Mouse (Mus musculus) left cerebral cortex, postnatal 14 days (tissue): ENCODE results near the gene Nme8. TPM values are rescaled to one million over a fixed set of nuclear protein-coding genes. Genes with fewer than 3 reads are reported as not detected.

Experiments used
- DNase-seq, 2 experiments: peaks; one replicate each; pipeline ENCODE4 v3.0.0; 2021 to 2022; ENCODE audit warnings: low spot score in 2 of 2, mixed read lengths in 1 of 2
- intact Hi-C: fragments of 180-260 bp; cut with DNase I; formaldehyde crosslinking; loops from one replicate; pipeline ENCODE4 v1.15.1; 2025
- total RNA-seq, 2 experiments: library from RNA; stranded (reverse); gene quantifications; 2 replicates each; pipeline ENCODE4 v1.2.3; 2021

The Nme8 gene
- total RNA-seq, 2 experiments from 2014 or later = not detected

DNA sequence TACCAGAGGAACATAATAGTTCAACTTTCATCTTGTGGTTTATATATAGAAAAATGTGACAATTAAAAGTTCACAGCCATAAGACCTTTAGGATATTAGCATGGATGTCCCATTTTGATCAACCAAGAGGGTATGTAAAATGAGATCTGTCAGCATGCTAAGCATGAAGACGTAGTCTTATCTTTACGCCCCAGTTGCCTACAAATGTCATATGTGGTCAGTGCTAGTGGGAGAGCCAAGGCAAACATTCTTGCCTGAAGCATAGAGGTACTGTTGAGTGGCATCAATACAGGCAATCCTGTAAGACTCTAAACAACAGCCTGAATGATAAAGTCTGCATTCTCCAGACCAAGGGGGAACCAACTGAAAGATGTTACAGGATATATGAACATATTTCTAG lies 45.2 kb downstream of the Nme8 start:
- no peak for DNase-seq
- intact Hi-C loops = no loop called here

DNA sequence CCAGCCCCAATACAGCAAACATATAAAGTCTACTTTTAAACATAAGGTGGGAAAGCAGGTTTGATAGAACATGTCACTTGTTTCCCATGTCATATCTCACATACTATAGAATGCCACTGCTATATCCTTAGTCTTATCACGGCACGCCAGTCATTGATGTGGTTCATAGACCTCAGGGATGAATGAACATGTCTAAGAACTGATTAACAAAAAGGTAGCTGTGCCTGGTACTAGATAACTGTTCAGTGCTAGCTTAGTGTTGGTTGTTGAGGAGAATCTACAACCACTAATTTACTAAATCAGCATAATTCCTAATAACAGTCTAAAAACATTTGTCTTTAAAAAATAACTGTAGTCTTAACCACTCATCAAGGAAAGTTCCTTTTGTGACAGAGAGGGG lies 47.8 kb downstream of the Nme8 start:
- intact Hi-C loops = loop anchor here (10.0 kb wide), 1 partner anchor 195 kb away; no protein-coding TSS in a partner anchor

DNA sequence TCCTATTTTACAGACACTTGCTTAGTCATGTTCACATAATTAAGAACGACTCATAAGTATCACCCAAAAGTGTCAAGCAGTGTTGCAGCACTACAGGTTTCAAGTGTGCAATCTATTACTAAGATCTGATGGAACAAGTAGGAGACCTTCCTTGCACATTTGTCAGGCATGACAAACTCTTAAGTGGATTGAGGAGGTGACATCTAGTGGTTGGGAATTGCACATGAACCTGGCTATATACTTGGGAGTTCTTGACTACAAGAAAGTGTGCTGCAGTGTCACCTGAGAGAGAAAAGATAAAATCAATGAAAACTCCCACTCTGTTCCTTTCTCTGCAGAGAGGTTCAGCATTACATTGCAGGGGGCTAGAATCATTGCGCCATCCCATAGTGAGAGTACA lies 53.4 kb downstream of the Nme8 start:
- intact Hi-C loops = loop anchor here (5.0 to 10.0 kb wide), 3 partner anchors 189 to 467 kb away; no protein-coding TSS in a partner anchor
- DNase-seq = peak; percentile 20 to 23

More for the DNA sequence above, 47.8 kb downstream of the Nme8 start:
- no peak for DNase-seq

DNA sequence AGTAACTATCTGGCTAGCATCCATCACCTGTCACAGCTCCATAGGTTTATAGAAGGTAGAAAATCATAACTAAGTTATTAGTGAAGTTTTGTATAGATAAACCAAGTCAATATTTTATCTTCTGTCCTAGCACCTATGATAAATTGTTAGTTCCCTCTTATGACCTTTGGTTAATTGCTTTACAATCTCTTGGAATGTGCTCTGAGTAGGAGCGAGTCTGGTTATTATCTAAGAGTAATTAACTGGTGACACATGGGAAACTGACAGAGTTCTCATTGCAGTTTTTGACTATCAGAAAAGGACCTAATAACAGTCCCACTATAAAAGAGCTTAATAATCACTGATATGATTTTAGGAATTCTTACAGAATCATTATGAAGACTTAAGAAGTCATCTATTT lies 54.1 kb downstream of the Nme8 start:
- intact Hi-C loops = loop anchor here (5.0 to 10.0 kb wide), 3 partner anchors 189 to 466 kb away; no protein-coding TSS in a partner anchor
- no peak for DNase-seq

DNA sequence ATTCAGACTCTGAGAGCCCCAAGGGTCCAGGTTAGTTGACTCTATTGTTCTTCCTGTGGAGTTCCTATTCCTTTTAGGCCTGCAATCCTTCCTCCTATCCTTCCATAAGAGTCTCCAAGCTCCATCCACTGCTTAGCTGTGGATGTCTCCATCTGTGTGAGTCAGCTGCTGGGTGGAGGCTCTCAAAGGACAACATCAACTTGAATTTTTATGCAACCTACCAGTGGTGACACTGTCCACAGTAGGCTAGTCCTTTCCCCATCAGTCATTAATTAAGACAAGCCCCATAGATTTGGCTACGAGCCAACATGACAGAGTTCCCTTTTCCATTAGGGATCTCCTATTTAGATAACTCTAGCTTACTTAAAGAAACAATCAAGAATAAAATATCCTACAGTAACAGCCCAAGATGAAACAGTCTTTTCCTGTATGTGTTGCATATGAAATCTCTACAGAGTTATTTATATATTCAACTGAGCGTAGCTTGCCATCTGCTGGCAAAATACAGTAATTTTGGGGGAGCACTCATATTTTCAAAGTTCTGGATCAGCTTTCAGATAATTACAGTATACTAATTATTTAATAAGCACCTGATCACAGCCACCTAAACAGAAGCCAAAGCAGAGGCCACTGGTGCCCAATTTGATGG lies 57.3 kb downstream of the Nme8 start:
- intact Hi-C loops = loop anchor here (5.0 to 10.0 kb wide), 3 partner anchors 186 to 463 kb away; no protein-coding TSS in a partner anchor
- DNase-seq = peak; percentile 37 to 49

DNA sequence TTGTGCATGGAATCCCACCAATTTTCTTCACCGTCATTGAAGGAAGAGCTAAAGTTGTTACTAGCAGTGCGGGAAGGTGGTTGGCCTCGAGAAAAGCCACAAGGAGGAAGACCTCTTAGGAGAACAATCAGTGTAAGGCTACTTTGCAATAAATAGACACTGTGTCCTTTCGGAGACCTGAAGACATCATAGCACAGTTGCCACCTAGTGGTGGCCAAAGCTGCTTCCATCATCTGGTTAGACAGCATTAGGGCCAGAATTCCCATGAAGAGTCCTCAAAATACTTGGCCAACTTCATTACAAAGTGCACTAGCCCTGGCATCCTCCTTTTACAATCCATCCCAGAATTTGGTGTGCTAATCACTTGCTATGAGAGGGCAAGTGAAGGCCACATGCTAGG lies 61.5 kb downstream of the Nme8 start:
- intact Hi-C loops = no loop called here
- DNase-seq = no peak

DNA sequence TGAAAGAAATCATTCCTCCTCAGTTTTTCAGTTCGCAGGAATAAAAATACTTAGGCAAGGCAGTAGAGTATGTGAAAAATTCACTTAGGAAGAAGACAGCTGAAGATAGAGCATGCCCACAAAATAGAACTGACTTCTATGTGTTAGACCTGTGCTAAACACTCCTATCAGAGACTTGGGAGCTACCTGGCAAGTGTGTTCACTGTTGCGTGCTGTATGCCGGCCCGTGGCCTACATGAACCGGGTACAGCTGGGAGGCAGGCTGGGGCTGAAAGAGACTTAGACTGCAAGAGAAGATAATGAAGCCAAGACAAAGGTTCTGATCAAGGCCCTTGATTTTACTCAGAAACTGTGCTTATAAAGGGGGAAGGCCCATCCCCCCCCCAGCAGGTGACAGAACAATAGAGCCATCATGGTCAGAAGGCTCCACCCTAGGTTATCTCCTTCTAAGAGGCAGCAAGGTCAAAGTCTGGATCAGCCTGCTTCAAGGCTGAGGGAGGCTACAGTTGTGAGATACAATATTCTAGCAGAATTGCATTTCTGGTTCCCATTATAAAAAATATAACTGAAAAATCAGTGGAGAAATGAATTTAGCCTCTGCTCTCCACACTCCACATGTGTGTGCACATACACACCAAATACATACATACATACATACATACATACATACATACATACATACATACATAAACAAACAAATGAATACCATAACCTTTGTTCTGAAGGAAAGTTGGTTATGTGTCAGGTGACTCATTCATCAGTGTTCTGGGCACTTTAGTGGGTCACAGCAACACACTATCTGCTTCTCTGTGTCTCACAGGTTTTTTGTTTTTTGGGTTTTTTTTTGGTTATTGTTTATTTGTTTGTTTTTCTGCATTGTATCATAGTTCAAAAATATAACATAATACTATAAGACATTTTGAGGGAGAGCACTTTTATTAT lies 66.6 kb downstream of the Nme8 start:
- intact Hi-C loops = no loop called here
- no peak for DNase-seq

DNA sequence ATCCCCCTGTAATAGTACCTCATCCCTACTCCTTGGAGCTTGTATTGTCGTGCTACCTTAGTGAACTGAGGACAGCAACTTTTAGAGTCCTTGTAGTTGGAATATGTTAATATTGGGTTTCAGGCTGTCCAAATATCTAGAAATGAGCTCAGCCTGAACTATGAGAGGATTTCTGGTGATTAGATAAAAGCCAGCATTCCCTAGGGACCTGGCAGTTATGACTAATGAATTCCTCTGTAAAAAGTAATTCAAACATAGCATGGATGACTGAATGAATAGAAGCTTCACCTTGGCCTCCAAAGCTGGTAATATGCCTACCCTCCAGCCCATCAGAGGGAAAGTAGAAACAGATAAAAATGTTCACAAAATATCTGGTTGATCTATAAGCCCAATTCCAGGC lies 71.1 kb downstream of the Nme8 start:
- intact Hi-C loops = no loop called here

DNA sequence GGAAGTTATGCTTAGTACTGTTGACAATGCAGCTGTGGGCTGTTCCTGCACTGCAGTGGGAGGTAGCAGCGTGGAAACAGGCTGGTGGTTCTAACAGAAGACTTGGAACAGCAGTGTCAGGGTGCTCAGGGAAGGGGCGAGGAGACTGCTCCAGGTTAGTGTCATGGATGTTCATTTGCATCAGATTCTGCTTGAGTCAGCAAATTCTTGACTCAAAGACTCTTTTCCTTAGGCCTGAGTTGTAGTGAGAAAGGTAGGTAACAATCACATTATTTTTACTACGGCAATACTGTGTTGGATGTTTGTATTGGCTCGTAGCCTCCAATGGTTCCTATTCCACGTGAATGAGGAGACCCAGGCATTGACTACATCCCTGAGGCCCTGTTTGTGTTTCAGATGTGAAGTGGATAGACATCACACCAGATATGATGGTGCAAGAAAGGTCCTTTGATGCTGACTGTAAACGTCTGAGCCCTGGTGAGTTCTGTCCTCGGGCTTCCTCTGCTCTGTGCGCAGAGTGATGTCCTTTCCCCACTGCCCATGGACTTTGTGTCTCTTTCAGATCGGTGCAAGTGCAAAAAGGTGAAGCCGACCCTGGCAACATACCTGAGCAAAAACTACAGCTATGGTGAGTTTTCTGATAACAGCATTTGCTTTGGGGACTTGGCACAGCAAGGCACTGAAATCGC lies 72.8 kb downstream of the Nme8 start:
- intact Hi-C loops = no loop called here
- DNase-seq = no peak

More for the DNA sequence above, 71.1 kb downstream of the Nme8 start:
- DNase-seq = no peak

DNA sequence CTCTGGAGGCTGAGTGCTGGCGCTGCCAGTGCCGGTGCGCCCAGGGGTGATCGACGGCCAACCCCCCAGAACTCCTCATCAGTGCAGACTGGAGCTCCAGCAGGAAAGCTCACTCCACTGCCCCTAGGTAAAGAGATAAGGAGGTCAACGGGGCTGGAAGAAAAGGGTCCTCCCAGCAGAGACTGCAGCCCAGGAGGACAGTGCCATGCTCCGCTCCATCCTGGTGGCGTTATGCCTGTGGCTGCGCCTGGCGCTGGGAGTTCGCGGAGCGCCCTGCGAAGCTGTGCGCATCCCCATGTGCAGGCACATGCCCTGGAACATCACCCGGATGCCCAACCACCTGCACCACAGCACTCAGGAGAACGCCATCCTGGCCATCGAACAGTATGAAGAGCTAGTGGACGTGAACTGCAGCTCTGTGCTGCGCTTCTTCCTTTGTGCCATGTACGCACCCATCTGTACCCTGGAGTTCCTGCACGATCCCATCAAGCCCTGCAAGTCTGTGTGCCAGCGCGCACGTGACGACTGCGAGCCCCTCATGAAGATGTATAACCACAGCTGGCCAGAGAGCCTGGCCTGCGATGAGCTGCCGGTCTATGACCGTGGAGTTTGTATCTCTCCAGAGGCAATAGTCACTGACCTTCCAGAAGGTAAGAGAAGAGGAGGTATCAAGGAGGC lies 74.2 kb downstream of the Nme8 start:
- intact Hi-C loops = no loop called here
- DNase-seq = peak in 1 of 2 experiments; percentile 5

DNA sequence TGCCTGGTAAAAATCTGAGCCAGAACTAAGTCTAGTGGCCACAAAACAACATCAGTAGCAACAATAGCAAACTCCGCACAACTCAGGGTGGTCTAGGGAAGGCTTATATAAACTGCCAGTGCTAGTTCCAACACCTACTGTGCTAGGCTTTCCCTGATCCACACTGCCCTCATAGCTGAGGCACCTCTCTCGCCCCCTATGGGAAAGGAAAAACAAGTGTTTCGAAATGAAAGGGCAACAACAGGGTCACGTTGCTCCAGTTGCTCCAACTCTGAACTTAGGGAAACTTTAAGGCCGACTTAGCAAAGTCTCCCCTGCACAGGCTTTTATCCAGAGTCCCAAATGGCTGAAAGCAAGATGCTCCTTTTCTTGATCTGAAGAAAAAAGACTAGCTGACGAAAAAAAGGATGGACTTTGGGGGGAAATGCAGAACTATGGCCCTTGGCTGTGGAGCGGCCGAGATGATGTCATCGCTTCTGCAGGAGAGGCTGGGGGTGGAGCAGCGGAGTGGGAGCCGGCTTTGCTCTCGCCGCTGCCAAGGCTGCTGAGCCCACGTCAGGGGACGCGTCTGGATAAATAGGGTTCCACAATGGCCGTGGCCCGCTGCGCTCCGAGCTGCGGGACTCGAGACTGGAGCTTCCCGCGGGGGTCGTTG lies 74.9 kb downstream of the Nme8 start, which contains the start of gene Sfrp4:
Gene Sfrp4, plus strand, starts transcription at position 532 of the 655 bp plus-strand sequence.
- DNase-seq = peak; percentile 25 to 44

DNA sequence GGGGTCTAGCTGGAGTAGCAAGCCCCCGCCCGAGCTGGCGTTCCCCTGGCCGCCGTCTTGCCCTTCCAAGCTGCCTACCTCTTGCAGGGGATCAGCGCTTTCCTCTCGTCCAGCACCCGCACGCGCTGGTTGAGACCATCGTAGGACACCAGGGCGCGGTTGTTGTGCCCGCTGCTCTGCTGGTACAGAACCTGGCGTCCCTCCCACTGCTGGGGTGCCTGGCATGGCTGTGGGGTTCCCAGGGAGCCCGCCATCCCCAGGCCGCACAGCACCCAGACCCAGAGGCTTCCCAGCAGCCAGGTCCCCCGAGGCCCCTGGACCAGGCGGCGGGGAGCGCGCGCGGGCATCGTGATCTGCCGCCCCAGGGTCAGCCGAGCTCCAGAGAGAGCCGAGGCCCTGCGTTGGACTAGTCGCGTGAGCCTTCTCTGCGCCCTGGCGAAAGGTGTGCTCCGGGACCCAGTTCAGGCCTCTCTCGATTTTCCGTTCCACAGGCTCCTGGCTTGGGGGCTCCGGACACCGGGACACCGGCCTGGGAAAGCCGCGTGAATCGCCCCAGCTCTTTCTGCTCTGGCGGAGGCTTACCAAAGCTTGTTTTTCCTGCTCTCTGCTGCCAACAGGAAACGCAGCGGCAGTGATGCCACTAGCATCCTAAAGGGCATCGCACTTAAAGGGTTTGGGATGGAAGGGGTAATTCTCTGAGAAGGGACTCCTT lies 78.2 kb downstream of the Nme8 start, which contains the start of gene Epdr1:
Gene Epdr1, minus strand, starts transcription at position 712 of the 712 bp plus-strand sequence.
- DNase-seq = peak; percentile 75 to 77
- intact Hi-C loops = no loop called here

More for the DNA sequence above, 74.9 kb downstream of the Nme8 start, which contains the start of gene Sfrp4:
- intact Hi-C loops = no loop called here

DNA sequence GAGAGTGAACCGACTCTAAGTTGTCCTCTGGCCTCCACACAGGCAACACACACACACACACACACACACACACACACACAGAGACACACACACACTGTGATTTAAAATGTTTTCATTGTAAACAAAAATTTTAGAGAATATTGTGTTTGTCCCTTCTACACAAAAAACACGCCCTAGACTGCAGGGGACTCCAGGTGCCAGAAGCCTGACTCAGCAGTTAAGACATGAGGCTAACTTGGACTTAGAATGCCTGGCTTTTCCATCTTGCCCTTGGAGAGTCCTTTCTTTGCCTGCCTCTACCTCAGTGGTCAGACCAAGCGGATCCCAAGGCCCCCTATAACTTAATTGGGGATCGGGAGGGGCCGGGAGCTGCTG lies 78.8 kb downstream of the Nme8 start:
- peak; percentile 6 to 15 for DNase-seq
- intact Hi-C loops = no loop called here

DNA sequence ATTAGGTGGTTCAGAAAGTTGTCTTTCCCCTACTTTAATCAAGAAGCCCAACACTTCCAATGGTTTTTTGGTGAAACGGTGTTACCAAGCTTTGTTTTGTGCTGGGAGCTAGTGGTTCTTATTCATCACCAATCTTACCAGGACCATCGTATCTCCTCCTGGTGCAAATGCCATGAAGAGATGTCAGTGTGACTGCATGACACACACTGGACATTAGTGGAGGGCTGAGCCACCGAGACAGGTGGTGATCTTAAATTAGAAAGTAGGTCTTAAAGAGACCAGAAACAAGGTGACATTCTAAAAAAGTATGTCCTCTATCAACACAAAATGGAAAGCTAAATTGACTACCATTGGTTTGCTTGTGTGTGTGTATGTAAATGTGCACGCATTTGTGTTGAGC lies 79.5 kb downstream of the Nme8 start:
- no peak for DNase-seq
- intact Hi-C loops = no loop called here

DNA sequence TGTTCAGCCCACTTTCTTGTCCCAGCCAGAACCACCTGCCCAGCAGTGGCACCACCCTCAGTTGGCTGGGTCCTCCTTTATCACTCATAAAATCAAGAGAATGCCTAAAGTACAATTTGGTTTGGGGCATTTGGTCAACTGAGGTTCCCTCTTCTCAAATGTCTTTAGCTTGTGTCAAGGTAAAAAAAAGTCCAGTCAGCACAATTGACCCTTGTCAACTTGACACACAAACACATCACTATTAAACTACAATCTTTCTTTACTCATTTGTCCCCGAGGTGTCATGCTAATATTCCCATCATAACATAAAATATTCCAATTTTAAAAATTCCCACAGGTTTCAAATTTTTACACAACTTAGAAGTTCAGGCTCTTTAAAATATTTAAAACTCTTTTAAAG lies 83.3 kb downstream of the Nme8 start:
- intact Hi-C loops = no loop called here
- no peak for DNase-seq

DNA sequence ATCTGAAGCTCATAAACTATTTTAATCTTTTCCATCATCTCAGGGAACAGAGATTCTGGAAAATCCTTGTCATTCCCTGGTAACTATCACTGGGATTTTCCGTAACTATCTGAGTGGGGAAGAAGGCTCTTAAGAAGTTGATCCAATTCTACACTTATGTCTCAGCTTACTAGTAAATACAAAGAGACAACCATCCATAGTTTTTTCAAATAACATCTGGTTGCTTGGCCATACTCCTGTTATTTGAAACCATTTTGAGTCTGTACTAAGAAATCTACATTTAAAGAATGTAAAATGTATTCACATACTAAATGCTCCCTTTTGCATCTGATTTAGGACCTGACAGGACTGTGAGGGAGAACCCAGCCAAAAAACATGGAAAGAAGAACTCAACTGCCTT lies 84.2 kb downstream of the Nme8 start:
- intact Hi-C loops = no loop called here
- no peak for DNase-seq

DNA sequence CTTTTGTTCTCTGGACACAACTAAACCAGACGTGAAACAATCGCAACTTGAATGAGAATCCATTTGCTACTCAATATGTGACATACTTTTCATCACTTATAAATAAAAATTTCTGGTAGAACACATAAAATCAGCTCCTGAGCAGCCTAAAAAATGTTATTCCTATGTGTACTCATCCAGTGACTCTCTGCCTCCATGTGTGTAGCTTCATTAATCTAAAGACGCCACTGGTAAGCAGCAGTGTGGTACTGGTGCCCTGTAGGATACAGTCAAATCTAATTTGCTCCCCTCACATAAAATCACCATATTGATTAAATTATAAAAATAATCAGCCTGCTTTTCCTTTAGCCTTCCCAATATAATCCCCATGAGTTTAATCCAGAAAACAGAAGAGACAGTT lies 84.6 kb downstream of the Nme8 start:
- no peak for DNase-seq

DNA sequence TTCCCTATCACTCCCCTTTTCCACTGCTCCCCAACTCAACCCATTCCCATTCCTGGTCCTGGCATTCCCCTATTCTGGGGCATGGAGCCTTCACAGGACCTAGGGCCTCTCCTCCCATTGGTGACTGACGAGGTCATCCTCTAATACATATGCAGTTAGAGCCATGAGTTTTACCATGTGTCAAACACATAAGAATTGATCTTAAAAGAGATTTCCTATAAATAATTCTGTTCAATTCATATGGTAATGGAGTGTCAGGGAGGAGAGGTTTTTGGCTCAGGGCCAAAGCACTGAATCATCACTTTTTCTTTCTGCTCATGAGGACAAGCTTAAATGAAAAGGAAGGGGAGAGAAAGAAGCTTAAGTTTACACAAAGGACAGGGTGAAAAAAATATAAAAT lies 85.2 kb downstream of the Nme8 start:
- peak in 1 of 2 experiments; percentile 47 for DNase-seq
- intact Hi-C loops = no loop called here

More for the DNA sequence above, 84.6 kb downstream of the Nme8 start:
- intact Hi-C loops = no loop called here
